Mouse (Mus musculus): Measurements from ENCODE around the gene Hoga1. TPM values are rescaled to one million over a fixed set of nuclear protein-coding genes. Genes with fewer than 3 reads are reported as not detected.

Hoga1 gene
- polyA plus RNA-seq, 1 experiment from 2014 or later, result 1.2 TPM

DNA sequence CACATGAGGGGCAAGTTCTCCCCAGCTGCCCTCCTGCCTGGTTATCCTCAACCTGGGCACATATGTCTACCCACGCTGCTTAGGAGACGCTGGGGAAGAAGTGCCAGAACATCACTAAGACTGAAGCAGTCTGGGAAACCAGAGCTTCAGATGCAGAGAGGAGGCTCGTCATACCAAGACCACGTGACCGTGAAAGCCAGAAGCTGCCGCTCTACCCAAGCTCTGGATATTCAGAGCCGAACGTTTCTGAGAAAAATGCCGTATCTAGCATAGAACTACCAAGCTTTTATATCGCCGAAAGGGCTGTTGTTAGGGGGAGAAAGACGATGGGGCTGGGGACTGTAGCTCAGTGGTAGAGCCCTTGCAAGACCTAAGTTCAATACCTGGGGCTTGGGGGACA lies 7.1 kb upstream of the Hoga1 start:
- H3K9me3 ChIP-seq (replicated peaks; ENCODE audit: control insufficient read depth, low read length), result no peaks in the 10 kb centered on the region
- H3K4me1 ChIP-seq (ENCODE audit: control insufficient read depth, insufficient read depth, low read length), result peaks cover 2% of the 10 kb centered on the region; the same call in 1 of the 2 replicates
- DNase-seq (ENCODE audit: low spot score) (no peak), ATAC-seq (replicated peaks; ENCODE audit: insufficient number of reproducible peaks, low FRiP score, low TSS enrichment, low read depth) (no peak)
- H3K4me3 ChIP-seq (ENCODE audit: low read depth, low read length), result no peak overlapping the region
- no peaks in the 10 kb centered on the region for H3K36me3 ChIP-seq (replicated peaks; ENCODE audit: control insufficient read depth, insufficient read depth, low read depth, low read length)
- WGBS, result 88% methylated on average over 12 of the region's 12 CpGs
- no peak overlapping the region for H3K27ac ChIP-seq (replicated peaks; ENCODE audit: low read depth, low read length)
- H3K4me2 ChIP-seq (ENCODE audit: low read depth, low read length), result no peak overlapping the region
- no peaks in the 10 kb centered on the region for H3K27me3 ChIP-seq (ENCODE audit: control insufficient read depth, insufficient read depth, low read length)
- H3K9ac ChIP-seq (replicated peaks; ENCODE audit: low read length), result no peak overlapping the region

DNA sequence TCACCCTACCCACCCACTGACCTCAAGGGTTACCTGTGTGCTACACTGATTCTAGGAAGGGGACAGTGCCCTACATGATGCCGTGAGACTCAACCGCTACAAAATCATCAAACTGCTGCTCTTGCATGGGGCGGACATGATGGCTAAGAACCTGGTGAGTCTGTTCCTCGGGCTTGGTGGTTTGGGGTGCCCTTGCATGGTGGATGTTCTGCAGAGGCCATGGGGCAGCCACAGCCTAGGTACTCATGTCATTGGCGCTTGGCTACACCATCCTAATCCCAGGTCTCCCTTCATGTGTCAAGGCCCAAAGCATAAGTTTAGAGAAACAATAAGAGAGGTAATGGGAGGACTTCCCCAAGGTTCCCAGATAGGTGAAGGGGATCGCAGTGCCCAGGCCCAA lies 1.4 kb upstream of the Hoga1 start:
- DNase-seq (ENCODE audit: low spot score) (no peak), ATAC-seq (replicated peaks; ENCODE audit: insufficient number of reproducible peaks, low FRiP score, low TSS enrichment, low read depth) (no peak)
- 94% methylated on average over 6 of the region's 6 CpGs for WGBS
- Histone ChIP-seq H3K4me2 (ENCODE audit: low read depth, low read length) (no peak overlapping the region), H3K4me1 (ENCODE audit: control insufficient read depth, insufficient read depth, low read length) (no peaks in the 10 kb centered on the region), H3K4me3 (ENCODE audit: low read depth, low read length) (no peak overlapping the region), H3K27me3 (ENCODE audit: control insufficient read depth, insufficient read depth, low read length) (no peaks in the 10 kb centered on the region), H3K27ac (replicated peaks; ENCODE audit: low read depth, low read length) (no peak overlapping the region), H3K36me3 (replicated peaks; ENCODE audit: control insufficient read depth, insufficient read depth, low read depth, low read length) (no peaks in the 10 kb centered on the region), H3K9ac (replicated peaks; ENCODE audit: low read length) (no peak overlapping the region), H3K9me3 (replicated peaks; ENCODE audit: control insufficient read depth, low read length) (no peaks in the 10 kb centered on the region)

GRCm38 (mm10) chr19:42050251-42050650 lies 4.8 kb downstream of the Hoga1 start:
- no peak overlapping the region for H3K9ac ChIP-seq (replicated peaks; ENCODE audit: low read length)
- ATAC-seq (replicated peaks; ENCODE audit: insufficient number of reproducible peaks, low FRiP score, low TSS enrichment, low read depth), result no peak
- 78% methylated on average over 1 of the region's 1 CpGs for WGBS
- no peak for DNase-seq (ENCODE audit: low spot score)
- no peak overlapping the region for H3K4me2 ChIP-seq (ENCODE audit: low read depth, low read length)
- H3K27me3 ChIP-seq (ENCODE audit: control insufficient read depth, insufficient read depth, low read length), result no peaks in the 10 kb centered on the region
- no peaks in the 10 kb centered on the region for H3K4me1 ChIP-seq (ENCODE audit: control insufficient read depth, insufficient read depth, low read length)
- H3K27ac ChIP-seq (replicated peaks; ENCODE audit: low read depth, low read length), result no peak overlapping the region
- H3K9me3 ChIP-seq (replicated peaks; ENCODE audit: control insufficient read depth, low read length), result no peaks in the 10 kb centered on the region
- H3K36me3 ChIP-seq (replicated peaks; ENCODE audit: control insufficient read depth, insufficient read depth, low read depth, low read length), result no peaks in the 10 kb centered on the region
- H3K4me3 ChIP-seq (ENCODE audit: low read depth, low read length), result no peak overlapping the region

DNA sequence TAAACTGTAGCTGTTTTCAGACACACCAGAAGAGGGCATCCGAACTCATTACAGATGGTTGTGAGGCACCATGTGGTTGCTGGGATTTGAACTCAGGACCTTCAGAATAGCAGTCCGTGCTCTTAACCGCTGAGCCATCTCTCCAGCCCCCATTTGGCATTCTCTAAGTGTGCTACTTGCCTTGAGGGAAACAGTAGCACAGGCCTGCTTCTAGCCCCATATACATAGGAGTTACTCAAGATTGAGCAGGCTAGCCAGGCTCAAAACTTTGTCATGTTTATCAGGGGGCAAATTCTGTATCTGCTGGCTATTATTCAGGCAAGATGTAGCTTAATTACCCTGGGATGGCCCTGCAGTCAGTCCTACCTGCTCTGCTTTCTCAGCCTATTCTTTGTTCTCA lies 5.9 kb downstream of the Hoga1 start:
- WGBS, result 79% methylated on average over 3 of the region's 3 CpGs
- Histone ChIP-seq H3K4me1 (ENCODE audit: control insufficient read depth, insufficient read depth, low read length) (no peaks in the 10 kb centered on the region), H3K9me3 (replicated peaks; ENCODE audit: control insufficient read depth, low read length) (no peaks in the 10 kb centered on the region), H3K27ac (replicated peaks; ENCODE audit: low read depth, low read length) (no peak overlapping the region), H3K9ac (replicated peaks; ENCODE audit: low read length) (no peak overlapping the region), H3K27me3 (ENCODE audit: control insufficient read depth, insufficient read depth, low read length) (no peaks in the 10 kb centered on the region), H3K4me2 (ENCODE audit: low read depth, low read length) (no peak overlapping the region), H3K4me3 (ENCODE audit: low read depth, low read length) (no peak overlapping the region), H3K36me3 (replicated peaks; ENCODE audit: control insufficient read depth, insufficient read depth, low read depth, low read length) (no peaks in the 10 kb centered on the region)
- no peak for ATAC-seq (replicated peaks; ENCODE audit: insufficient number of reproducible peaks, low FRiP score, low TSS enrichment, low read depth)
- DNase-seq (ENCODE audit: low spot score), result no peak

DNA sequence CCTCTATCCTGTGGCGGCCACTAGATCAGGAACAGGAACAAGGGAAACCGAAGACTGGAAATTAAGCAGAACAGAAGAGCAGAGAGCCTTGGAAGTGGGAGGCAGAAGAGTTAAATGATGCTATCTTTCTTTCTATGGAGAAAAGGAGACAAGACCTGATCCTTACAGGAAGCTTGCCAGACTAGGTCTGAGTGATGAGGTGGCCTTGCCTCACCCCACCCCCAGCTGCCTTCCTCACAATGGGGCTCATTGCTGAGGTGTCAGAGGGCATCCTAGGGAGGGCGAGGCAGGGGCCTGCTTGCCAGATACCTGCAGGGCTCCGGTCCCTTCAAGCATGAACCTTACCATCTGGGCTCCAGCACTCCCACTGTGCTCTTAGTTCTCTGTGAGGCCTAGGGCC lies 6.5 kb downstream of the Hoga1 start, which contains the start of gene 4933411K16Rik:
TSS of gene 4933411K16Rik (plus strand) at position 301 of the 400 bp plus-strand sequence.
- ATAC-seq (replicated peaks; ENCODE audit: insufficient number of reproducible peaks, low FRiP score, low TSS enrichment, low read depth) (no peak), DNase-seq (ENCODE audit: low spot score) (no peak)
- Histone ChIP-seq H3K27ac (replicated peaks; ENCODE audit: low read depth, low read length) (no peak within 1 kb of the TSS), H3K4me2 (ENCODE audit: low read depth, low read length) (no peak within 1 kb of the TSS), H3K36me3 (replicated peaks; ENCODE audit: control insufficient read depth, insufficient read depth, low read depth, low read length) (no peaks in the 10 kb centered on the region), H3K27me3 (ENCODE audit: control insufficient read depth, insufficient read depth, low read length) (no peaks in the 10 kb centered on the region), H3K4me1 (ENCODE audit: control insufficient read depth, insufficient read depth, low read length) (no peaks in the 10 kb centered on the region), H3K4me3 (ENCODE audit: low read depth, low read length) (no peak within 1 kb of the TSS), H3K9me3 (replicated peaks; ENCODE audit: control insufficient read depth, low read length) (no peaks in the 10 kb centered on the region), H3K9ac (replicated peaks; ENCODE audit: low read length) (no peak within 1 kb of the TSS)
- 67% methylated on average over 4 of the region's 4 CpGs for whole genome bisulfite sequencing

DNA sequence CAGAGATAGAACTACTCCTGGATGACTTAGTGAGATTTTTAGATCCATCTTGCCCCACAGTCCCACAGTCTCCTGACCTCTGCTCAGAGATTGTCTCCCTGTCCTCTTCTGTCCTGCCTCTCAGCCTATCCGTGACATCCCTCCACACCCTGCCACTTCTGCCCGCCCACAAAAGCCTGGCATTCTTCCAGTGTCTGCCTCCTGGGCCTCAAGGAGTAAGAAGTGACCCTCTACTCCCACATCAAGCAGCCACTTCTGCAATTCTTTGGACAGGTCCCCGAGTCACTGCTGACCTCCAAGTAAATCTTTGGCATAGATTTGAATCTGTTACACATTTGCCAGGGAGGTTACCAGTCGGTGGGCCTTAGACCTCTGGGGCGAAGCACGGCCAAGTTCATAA lies 8.8 kb downstream of the Hoga1 start:
- Histone ChIP-seq H3K36me3 (replicated peaks; ENCODE audit: control insufficient read depth, insufficient read depth, low read depth, low read length) (no peaks in the 10 kb centered on the region), H3K9ac (replicated peaks; ENCODE audit: low read length) (no peak overlapping the region), H3K27me3 (ENCODE audit: control insufficient read depth, insufficient read depth, low read length) (no peaks in the 10 kb centered on the region), H3K9me3 (replicated peaks; ENCODE audit: control insufficient read depth, low read length) (no peaks in the 10 kb centered on the region), H3K4me1 (ENCODE audit: control insufficient read depth, insufficient read depth, low read length) (no peaks in the 10 kb centered on the region), H3K27ac (replicated peaks; ENCODE audit: low read depth, low read length) (no peak overlapping the region), H3K4me3 (ENCODE audit: low read depth, low read length) (no peak overlapping the region), H3K4me2 (ENCODE audit: low read depth, low read length) (no peak overlapping the region)
- DNase-seq (ENCODE audit: low spot score), result no peak
- no peak for ATAC-seq (replicated peaks; ENCODE audit: insufficient number of reproducible peaks, low FRiP score, low TSS enrichment, low read depth)
- 87% methylated on average over 6 of the region's 6 CpGs for WGBS

DNA sequence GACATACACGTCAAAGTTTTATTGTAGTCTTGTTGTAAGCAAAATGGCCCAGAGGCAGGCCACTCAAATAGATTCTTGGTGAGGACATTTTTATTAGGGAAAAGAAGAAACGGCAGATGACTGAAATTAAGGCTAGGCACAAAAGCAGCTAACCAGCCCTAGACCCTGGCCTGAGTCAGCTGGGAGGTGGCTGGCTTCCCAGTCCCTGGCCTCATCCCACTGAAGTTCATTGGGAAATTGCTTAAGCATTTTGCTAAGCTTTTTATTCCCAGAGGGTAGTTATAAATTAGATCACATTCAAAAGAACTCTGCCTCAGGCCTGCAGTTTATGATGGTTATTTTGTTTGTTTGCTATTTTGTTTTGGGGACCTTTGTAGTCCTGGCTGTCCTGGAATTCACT lies 10.5 kb downstream of the Hoga1 start:
- no peaks in the 10 kb centered on the region for H3K27me3 ChIP-seq (ENCODE audit: control insufficient read depth, insufficient read depth, low read length)
- no peak overlapping the region for H3K27ac ChIP-seq (replicated peaks; ENCODE audit: low read depth, low read length)
- DNase-seq (ENCODE audit: low spot score) (no peak), ATAC-seq (replicated peaks; ENCODE audit: insufficient number of reproducible peaks, low FRiP score, low TSS enrichment, low read depth) (no peak)
- no peak overlapping the region for H3K4me3 ChIP-seq (ENCODE audit: low read depth, low read length)
- WGBS, result 79% methylated on average over 2 of the region's 2 CpGs
- H3K9ac ChIP-seq (replicated peaks; ENCODE audit: low read length), result no peak overlapping the region
- no peak overlapping the region for H3K4me2 ChIP-seq (ENCODE audit: low read depth, low read length)
- H3K4me1 ChIP-seq (ENCODE audit: control insufficient read depth, insufficient read depth, low read length), result no peaks in the 10 kb centered on the region
- H3K9me3 ChIP-seq (replicated peaks; ENCODE audit: control insufficient read depth, low read length), result no peaks in the 10 kb centered on the region
- H3K36me3 ChIP-seq (replicated peaks; ENCODE audit: control insufficient read depth, insufficient read depth, low read depth, low read length), result no peaks in the 10 kb centered on the region

DNA sequence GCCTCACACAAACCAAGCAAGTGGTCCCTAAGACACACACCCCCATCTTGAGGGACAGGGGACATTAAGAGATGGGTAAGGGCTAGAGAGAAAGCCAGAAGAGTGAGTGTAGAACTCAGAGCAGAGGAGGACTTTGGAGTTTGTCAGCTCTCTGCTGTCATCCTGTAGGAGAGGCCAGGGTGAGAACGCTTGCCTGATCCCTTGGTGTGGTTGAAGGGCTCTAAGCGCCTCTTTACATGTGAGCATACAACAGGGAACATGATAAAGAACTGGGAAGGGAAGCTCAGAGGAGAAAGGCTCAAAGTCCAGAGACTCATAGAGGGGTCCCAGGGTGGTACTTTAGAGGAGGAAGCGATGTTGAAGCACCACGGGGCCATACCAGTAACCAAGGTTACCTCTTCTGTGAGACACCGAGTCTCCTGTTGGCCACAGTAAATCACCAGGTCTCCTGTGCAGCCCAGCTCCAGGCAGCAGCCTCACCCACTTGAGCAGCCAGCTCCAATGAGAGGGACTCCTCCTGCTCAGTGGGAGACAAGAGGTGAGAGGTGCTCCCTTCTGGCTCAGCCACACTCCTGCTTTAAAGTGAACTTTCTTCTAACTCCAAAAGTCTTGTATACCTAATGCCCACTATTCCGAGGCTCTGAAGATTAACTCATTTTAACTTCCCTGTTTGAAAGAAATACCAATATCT lies 11.5 kb downstream of the Hoga1 start:
- Histone ChIP-seq H3K36me3 (replicated peaks; ENCODE audit: control insufficient read depth, insufficient read depth, low read depth, low read length) (no peaks in the 10 kb centered on the region), H3K27me3 (ENCODE audit: control insufficient read depth, insufficient read depth, low read length) (no peaks in the 10 kb centered on the region), H3K4me2 (ENCODE audit: low read depth, low read length) (no peak overlapping the region), H3K4me3 (ENCODE audit: low read depth, low read length) (no peak overlapping the region), H3K4me1 (ENCODE audit: control insufficient read depth, insufficient read depth, low read length) (no peaks in the 10 kb centered on the region), H3K9me3 (replicated peaks; ENCODE audit: control insufficient read depth, low read length) (no peaks in the 10 kb centered on the region), H3K9ac (replicated peaks; ENCODE audit: low read length) (no peak overlapping the region), H3K27ac (replicated peaks; ENCODE audit: low read depth, low read length) (no peak overlapping the region)
- ATAC-seq (replicated peaks; ENCODE audit: insufficient number of reproducible peaks, low FRiP score, low TSS enrichment, low read depth), result no peak
- DNase-seq (ENCODE audit: low spot score), result no peak
- 85% methylated on average over 6 of the region's 6 CpGs for WGBS
